Mouse (Mus musculus) liver, embryonic 16.5 days (tissue): ENCODE measurements around the gene Pilra. TPM values are rescaled to one million over a fixed set of nuclear protein-coding genes. Genes with fewer than 3 reads are reported as not detected.
A peak's percentile ranks its signal among the peaks of the same experiment; 100 is the strongest.
"Not testable (repeated sequence)": the region's sequence is repeated elsewhere in the genome, so short reads cannot be mapped to it uniquely, and the experiment has no call there.

ENCODE experiments used
- ATAC-seq: fragments of 200-750 bp; cut with Nextera tagmentation; 2 replicates; pipeline ENCODE4 v1.8.0; 2017; ENCODE audit warnings: low read depth, mild to moderate bottlenecking, moderate number of reproducible peaks, moderate library complexity
- H3K27ac ChIP-seq: fragments of 300-500 bp; sonication (generic); 2 replicates; pipeline ENCODE4 v1.5.1; 2014; ENCODE audit warnings: mild to moderate bottlenecking, low read length
- H3K27me3 ChIP-seq: fragments of 300-500 bp; sonication (generic); 2 replicates; pipeline ENCODE4 v1.6.1; 2014; ENCODE audit warnings: low read depth, low read length, mixed read lengths; ENCODE audit not compliant: control insufficient read depth, insufficient read depth
- H3K36me3 ChIP-seq: fragments of 300-500 bp; sonication (generic); 2 replicates; pipeline ENCODE4 v1.6.1; 2014; ENCODE audit warnings: mild to moderate bottlenecking; ENCODE audit not compliant: control insufficient read depth, insufficient read depth
- H3K4me1 ChIP-seq: fragments of 300-500 bp; sonication (generic); 2 replicates; pipeline ENCODE4 v1.6.1; 2014; ENCODE audit warnings: low read depth, low read length, mixed read lengths; ENCODE audit not compliant: control insufficient read depth
- H3K4me2 ChIP-seq: fragments of 300-500 bp; sonication (generic); 2 replicates; pipeline ENCODE4 v1.6.1; 2014; ENCODE audit warnings: low read depth, low read length, mixed read lengths
- H3K4me3 ChIP-seq: fragments of 300-500 bp; sonication (generic); 2 replicates; pipeline ENCODE4 v1.5.1; 2014; ENCODE audit warnings: low read depth, mild to moderate bottlenecking, low read length
- H3K9ac ChIP-seq: fragments of 300-500 bp; sonication (generic); 2 replicates; pipeline ENCODE4 v1.6.1; 2014; ENCODE audit warnings: low read depth, low read length
- H3K9me3 ChIP-seq: fragments of 300-500 bp; sonication (generic); replicated peaks from 2 replicates; pipeline ENCODE4 v1.6.1; 2016; ENCODE audit warnings: low read length; ENCODE audit not compliant: control insufficient read depth
- WGBS: fragments of 180-500 bp; shearing (Covaris S2); extraction: QIAGEN DNeasy Blood & Tissue Kit; methylation state at CpG from one replicate; pipeline ENCODE4 v1.1.7; 2014; ENCODE audit not compliant: insufficient replicate concordance; 5-methylcytosine and 5-hydroxymethylcytosine counted together
- polyA plus RNA-seq: library from polyadenylated mRNA; unstranded; fragments of >200 nt; fragmentation: Nextera tagmentation; extraction: Ambion mirVana; gene quantifications from 2 replicates; pipeline ENCODE4 v1.2.1, GENCODE M21; 2015

Gene Pilra
- polyA plus RNA-seq, 1 experiment from 2014 or later, result 6.1 TPM

DNA sequence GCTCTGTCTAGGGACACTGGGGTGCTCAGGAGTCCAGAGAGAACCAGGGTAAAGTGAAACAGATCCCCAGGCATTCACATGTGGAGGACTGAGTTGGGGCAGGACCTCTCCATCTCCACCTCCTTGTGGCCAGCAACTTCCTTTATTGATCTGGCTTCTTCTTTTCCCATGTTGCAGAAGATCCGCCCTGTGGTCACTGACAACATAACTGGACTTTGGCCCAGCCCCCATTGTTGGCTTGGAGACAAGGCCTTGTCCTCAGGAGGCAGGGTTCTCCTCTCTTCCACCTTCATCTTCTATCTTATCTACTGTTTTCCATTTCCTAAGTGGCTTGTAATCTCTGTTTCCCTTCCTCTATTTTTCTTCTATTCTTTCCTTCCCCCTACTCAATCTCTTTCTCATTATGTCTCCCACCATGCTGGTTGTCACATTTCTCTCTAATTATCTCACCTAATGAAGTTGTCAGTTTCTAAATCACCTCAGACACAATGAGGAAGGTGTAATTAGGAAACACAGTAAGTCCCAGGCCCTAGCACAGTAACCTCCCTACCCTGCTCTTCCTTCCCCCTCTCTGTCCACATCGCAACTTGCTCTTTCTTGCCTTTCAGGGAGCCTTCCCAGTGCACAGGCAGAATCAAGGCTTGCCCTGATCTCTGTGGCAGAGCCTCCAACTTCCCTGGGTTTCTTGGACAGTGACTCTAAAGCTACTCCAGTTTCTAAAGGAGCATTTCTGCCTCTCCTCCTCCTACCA lies 22.1 kb upstream of the Pilra start, which contains the start of gene Pilrb1:
Pilrb1 (minus strand) TSS at position 147 of the 751 bp plus-strand sequence.
- H3K4me2 ChIP-seq, H3K27me3 ChIP-seq, H3K27ac ChIP-seq, H3K9me3 ChIP-seq, H3K4me1 ChIP-seq, H3K36me3 ChIP-seq, ATAC-seq, H3K9ac ChIP-seq: not testable (repeated sequence)
- 15% methylated on average over 2 of the region's 2 CpGs for WGBS
- H3K4me3 ChIP-seq, result 0 out of 2 replicates have a peak within 1 kb of the TSS, but pooled peaks have one; percentile 13

GRCm38 (mm10) chr5:137856870-137857269 lies 20.8 kb upstream of the Pilra start:
- not testable (repeated sequence) for ATAC-seq, H3K27me3 ChIP-seq, H3K9me3 ChIP-seq, H3K27ac ChIP-seq, H3K4me2 ChIP-seq, H3K4me1 ChIP-seq, H3K36me3 ChIP-seq, H3K9ac ChIP-seq
- WGBS, result 33% methylated on average over 4 of the region's 5 CpGs
- H3K4me3 ChIP-seq, result 0 out of 2 replicates have a peak overlapping the region, but pooled peaks have one; percentile 2

- not testable (repeated sequence) for ATAC-seq, H3K4me1 ChIP-seq, H3K9ac ChIP-seq, H3K4me3 ChIP-seq, H3K36me3 ChIP-seq, H3K27ac ChIP-seq, H3K27me3 ChIP-seq, H3K4me2 ChIP-seq, H3K9me3 ChIP-seq
- 53% methylated on average over 3 of the region's 3 CpGs for WGBS
Measured at GRCm38 (mm10) chr5:137854907-137855306, 18.8 kb upstream of the Pilra start.

DNA sequence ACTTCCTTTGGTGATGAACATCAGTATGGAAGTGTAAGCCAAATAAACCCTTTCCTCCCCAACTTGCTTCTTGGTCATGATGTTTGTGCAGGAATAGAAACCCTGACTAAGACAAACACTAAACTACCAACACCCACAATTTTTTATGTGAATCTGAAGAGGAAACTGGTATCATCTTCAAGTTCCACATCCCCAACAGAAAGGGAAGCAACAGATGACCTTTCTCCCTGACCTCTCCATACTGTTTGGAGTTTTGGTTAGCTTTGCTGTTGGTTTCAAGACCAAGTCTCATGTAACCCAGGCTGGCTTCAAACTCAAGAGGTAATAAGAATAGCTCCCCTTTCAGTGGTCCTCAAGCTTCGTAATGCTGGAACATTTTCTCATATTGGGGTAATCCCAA lies 14.2 kb upstream of the Pilra start:
- H3K4me3 ChIP-seq, ATAC-seq, H3K27ac ChIP-seq, H3K36me3 ChIP-seq, H3K4me1 ChIP-seq, H3K9ac ChIP-seq, H3K27me3 ChIP-seq, H3K9me3 ChIP-seq, H3K4me2 ChIP-seq: not testable (repeated sequence)
- WGBS, result 45% methylated on average over 1 of the region's 1 CpGs

GRCm38 (mm10) chr5:137837110-137837509 lies 1.0 kb upstream of the Pilra start:
- H3K27me3 ChIP-seq, H3K4me1 ChIP-seq, H3K4me3 ChIP-seq, H3K9ac ChIP-seq, H3K27ac ChIP-seq, H3K4me2 ChIP-seq, H3K36me3 ChIP-seq, H3K9me3 ChIP-seq, ATAC-seq: not testable (repeated sequence)

- no peaks in the 10 kb centered on the region for H3K4me1 ChIP-seq
- no peaks in the 10 kb centered on the region for H3K9me3 ChIP-seq
- H3K9ac ChIP-seq, result no peak overlapping the region
- H3K36me3 ChIP-seq, result no peaks in the 10 kb centered on the region
- no peaks in the 10 kb centered on the region for H3K27me3 ChIP-seq
- H3K27ac ChIP-seq, result no peak overlapping the region
- no peak for ATAC-seq
- no peak overlapping the region for H3K4me2 ChIP-seq
- no peak overlapping the region for H3K4me3 ChIP-seq
Measured at GRCm38 (mm10) chr5:137836611-137837010, 530 bp upstream of the Pilra start.

- no peaks in the 10 kb centered on the region for H3K27me3 ChIP-seq
- H3K4me2 ChIP-seq, result no peak overlapping the region
- no peaks in the 10 kb centered on the region for H3K9me3 ChIP-seq
- no peak overlapping the region for H3K9ac ChIP-seq
- H3K4me1 ChIP-seq, result peaks cover 3% of the 10 kb centered on the region
- H3K4me3 ChIP-seq, result no peak overlapping the region
- 44% methylated on average over 4 of the region's 4 CpGs for WGBS
- H3K27ac ChIP-seq, result no peak overlapping the region
- H3K36me3 ChIP-seq, result no peaks in the 10 kb centered on the region
- ATAC-seq, result no peak
Measured at GRCm38 (mm10) chr5:137833500-137833899, 2.6 kb downstream of the Pilra start.

GRCm38 (mm10) chr5:137831506-137831905 lies 4.6 kb downstream of the Pilra start:
- H3K9me3 ChIP-seq, result no peaks in the 10 kb centered on the region
- 39% methylated on average over 6 of the region's 6 CpGs for WGBS
- H3K27ac ChIP-seq, result no peak overlapping the region
- H3K36me3 ChIP-seq, result no peaks in the 10 kb centered on the region
- peaks cover 3% of the 10 kb centered on the region for H3K4me1 ChIP-seq
- H3K4me3 ChIP-seq, result no peak overlapping the region
- ATAC-seq, result no peak; the same call in 1 of the 2 replicates
- H3K4me2 ChIP-seq, result no peak overlapping the region
- no peaks in the 10 kb centered on the region for H3K27me3 ChIP-seq
- H3K9ac ChIP-seq, result no peak overlapping the region

GRCm38 (mm10) chr5:137831106-137831505 lies 5.0 kb downstream of the Pilra start:
- Histone ChIP-seq H3K4me1 (peaks cover 3% of the 10 kb centered on the region), H3K36me3 (no peaks in the 10 kb centered on the region), H3K9me3 (no peaks in the 10 kb centered on the region), H3K9ac (no peak overlapping the region), H3K4me2 (no peak overlapping the region), H3K27ac (no peak overlapping the region), H3K4me3 (no peak overlapping the region), H3K27me3 (no peaks in the 10 kb centered on the region)
- no peak for ATAC-seq
- WGBS, result 39% methylated on average over 4 of the region's 4 CpGs
